Mouse (Mus musculus): ENCODE results near the gene Ntm.

The Ntm gene

GRCm38 (mm10) chr9:29296752-29297151 is 666.2 kb downstream of the Ntm start:
- DNase-seq = no peak

GRCm38 (mm10) chr9:29288003-29288704 is 674.8 kb downstream of the Ntm start:
- DNase-seq = no peak

GRCm38 (mm10) chr9:29285144-29285543 is 677.8 kb downstream of the Ntm start:
- no peak for DNase-seq

GRCm38 (mm10) chr9:29272861-29273260 is 690.1 kb downstream of the Ntm start:
- DNase-seq = no peak

- DNase-seq = no peak
Observed at GRCm38 (mm10) chr9:29269988-29270387, 693.0 kb downstream of the Ntm start.

- no peak for DNase-seq
Observed at GRCm38 (mm10) chr9:29269277-29269646, 693.7 kb downstream of the Ntm start.

GRCm38 (mm10) chr9:29268583-29269276 is 694.2 kb downstream of the Ntm start:
- no peak for DNase-seq

GRCm38 (mm10) chr9:29267663-29268062 is 695.3 kb downstream of the Ntm start:
- no peak for DNase-seq

GRCm38 (mm10) chr9:29265177-29265576 is 697.8 kb downstream of the Ntm start:
- DNase-seq = no peak

- DNase-seq = no peak
Observed at GRCm38 (mm10) chr9:29262836-29263235, 700.1 kb downstream of the Ntm start.

GRCm38 (mm10) chr9:29252866-29253265 is 710.1 kb downstream of the Ntm start:
- no peak for DNase-seq

GRCm38 (mm10) chr9:29250813-29251212 is 712.1 kb downstream of the Ntm start:
- DNase-seq = no peak

GRCm38 (mm10) chr9:29247812-29248211 is 715.1 kb downstream of the Ntm start:
- no peak for DNase-seq

- no peak for DNase-seq
Observed at GRCm38 (mm10) chr9:29244006-29244405, 718.9 kb downstream of the Ntm start.

GRCm38 (mm10) chr9:29242497-29243422 is 720.2 kb downstream of the Ntm start:
- no peak for DNase-seq

GRCm38 (mm10) chr9:29240797-29241196 is 722.1 kb downstream of the Ntm start:
- DNase-seq = no peak

GRCm38 (mm10) chr9:29238973-29239372 is 724.0 kb downstream of the Ntm start:
- DNase-seq = no peak

- DNase-seq = no peak
Observed at GRCm38 (mm10) chr9:29236752-29237151, 726.2 kb downstream of the Ntm start.

- no peak for DNase-seq
Observed at GRCm38 (mm10) chr9:29227747-29228146, 735.2 kb downstream of the Ntm start.

- DNase-seq = no peak
Observed at GRCm38 (mm10) chr9:29222915-29223545, 739.9 kb downstream of the Ntm start.

GRCm38 (mm10) chr9:29220941-29221615 is 741.9 kb downstream of the Ntm start:
- DNase-seq = no peak

GRCm38 (mm10) chr9:29220493-29220892 is 742.4 kb downstream of the Ntm start:
- no peak for DNase-seq

Measured in right cerebral cortex, postnatal 4 days (tissue).